Mouse (Mus musculus): ENCODE results near the gene Dgkh. TPM values are rescaled to one million over a fixed set of nuclear protein-coding genes. Genes with fewer than 3 reads are reported as not detected.
"Not testable (repeated sequence)": the region's sequence is repeated elsewhere in the genome, so short reads cannot be mapped to it uniquely, and the experiment has no call there.

The Dgkh gene
- polyA plus RNA-seq, 1 experiment from 2014 or later, result 2.6 TPM

GRCm38 (mm10) chr14:78748692-78749091, 16.1 kb upstream of the Dgkh start:
- Histone ChIP-seq H3K27ac (ENCODE audit: low read length) (no peak overlapping the region), H3K4me3 (ENCODE audit: low read depth, low read length) (no peak overlapping the region), H3K9ac (ENCODE audit: low read depth, low read length) (no peak overlapping the region), H3K27me3 (ENCODE audit: control insufficient read depth, insufficient read depth, low read depth, low read length) (no peaks in the 10 kb centered on the region), H3K36me3 (ENCODE audit: control insufficient read depth, insufficient read depth, low read length) (no peaks in the 10 kb centered on the region), H3K9me3 (replicated peaks; ENCODE audit: control insufficient read depth, low read length, poor library complexity, severe bottlenecking) (no peaks in the 10 kb centered on the region), H3K4me1 (ENCODE audit: control insufficient read depth, insufficient read depth, low read length) (no peaks in the 10 kb centered on the region), H3K4me2 (ENCODE audit: low read length) (no peak overlapping the region)
- no peak for ATAC-seq
- 96% methylated on average over 2 of the region's 2 CpGs for WGBS

- Histone ChIP-seq H3K9me3 (replicated peaks; ENCODE audit: control insufficient read depth, low read length, poor library complexity, severe bottlenecking) (no peaks in the 10 kb centered on the region), H3K4me1 (ENCODE audit: control insufficient read depth, insufficient read depth, low read length) (no peaks in the 10 kb centered on the region), H3K27ac (ENCODE audit: low read length) (no peak overlapping the region), H3K27me3 (ENCODE audit: control insufficient read depth, insufficient read depth, low read depth, low read length) (no peaks in the 10 kb centered on the region), H3K4me2 (ENCODE audit: low read length) (no peak overlapping the region), H3K9ac (ENCODE audit: low read depth, low read length) (no peak overlapping the region), H3K36me3 (ENCODE audit: control insufficient read depth, insufficient read depth, low read length) (no peaks in the 10 kb centered on the region), H3K4me3 (ENCODE audit: low read depth, low read length) (no peak overlapping the region)
- WGBS, result 49% methylated on average over 14 of the region's 14 CpGs
- no peak for ATAC-seq
These were observed 15.5 kb upstream of the Dgkh start for GRCm38 (mm10) chr14:78747969-78748651.

GRCm38 (mm10) chr14:78747454-78747853, 14.9 kb upstream of the Dgkh start:
- ATAC-seq, result no peak
- H3K9ac ChIP-seq (ENCODE audit: low read depth, low read length), result no peak overlapping the region
- no peaks in the 10 kb centered on the region for H3K9me3 ChIP-seq (replicated peaks; ENCODE audit: control insufficient read depth, low read length, poor library complexity, severe bottlenecking)
- H3K36me3 ChIP-seq (ENCODE audit: control insufficient read depth, insufficient read depth, low read length), result no peaks in the 10 kb centered on the region
- H3K4me2 ChIP-seq (ENCODE audit: low read length), result no peak overlapping the region
- H3K4me1 ChIP-seq (ENCODE audit: control insufficient read depth, insufficient read depth, low read length), result no peaks in the 10 kb centered on the region
- no peak overlapping the region for H3K27ac ChIP-seq (ENCODE audit: low read length)
- no peak overlapping the region for H3K4me3 ChIP-seq (ENCODE audit: low read depth, low read length)
- H3K27me3 ChIP-seq (ENCODE audit: control insufficient read depth, insufficient read depth, low read depth, low read length), result no peaks in the 10 kb centered on the region
- 86% methylated on average over 3 of the region's 3 CpGs for WGBS

- H3K9me3 ChIP-seq (replicated peaks; ENCODE audit: control insufficient read depth, low read length, poor library complexity, severe bottlenecking), result no peaks in the 10 kb centered on the region
- H3K4me2 ChIP-seq (ENCODE audit: low read length), result no peak overlapping the region
- no peak overlapping the region for H3K9ac ChIP-seq (ENCODE audit: low read depth, low read length)
- WGBS, result 65% methylated on average over 5 of the region's 5 CpGs
- no peak overlapping the region for H3K4me3 ChIP-seq (ENCODE audit: low read depth, low read length)
- H3K27me3 ChIP-seq (ENCODE audit: control insufficient read depth, insufficient read depth, low read depth, low read length), result peaks cover 2% of the 10 kb centered on the region; the same call in 1 of the 2 replicates
- peaks cover 6% of the 10 kb centered on the region; the same call in 1 of the 2 replicates for H3K4me1 ChIP-seq (ENCODE audit: control insufficient read depth, insufficient read depth, low read length)
- no peak overlapping the region for H3K27ac ChIP-seq (ENCODE audit: low read length)
- ATAC-seq, result no peak
- no peaks in the 10 kb centered on the region for H3K36me3 ChIP-seq (ENCODE audit: control insufficient read depth, insufficient read depth, low read length)
These were observed 2.0 kb upstream of the Dgkh start for GRCm38 (mm10) chr14:78734605-78735004.

- H3K36me3 ChIP-seq (ENCODE audit: control insufficient read depth, insufficient read depth, low read length); H3K4me2 ChIP-seq (ENCODE audit: low read length); H3K4me3 ChIP-seq (ENCODE audit: low read depth, low read length); H3K9me3 ChIP-seq (replicated peaks; ENCODE audit: control insufficient read depth, low read length, poor library complexity, severe bottlenecking); H3K27me3 ChIP-seq (ENCODE audit: control insufficient read depth, insufficient read depth, low read depth, low read length); H3K4me1 ChIP-seq (ENCODE audit: control insufficient read depth, insufficient read depth, low read length); H3K9ac ChIP-seq (ENCODE audit: low read depth, low read length); H3K27ac ChIP-seq (ENCODE audit: low read length); ATAC-seq: not testable (repeated sequence)
- 31% methylated on average over 5 of the region's 5 CpGs for WGBS
These were observed 1.6 kb upstream of the Dgkh start for GRCm38 (mm10) chr14:78734203-78734602.

GRCm38 (mm10) chr14:78733366-78734076, 945 bp upstream of the Dgkh start:
- no peaks in the 10 kb centered on the region for H3K36me3 ChIP-seq (ENCODE audit: control insufficient read depth, insufficient read depth, low read length)
- peaks cover 6% of the 10 kb centered on the region; the same call in 1 of the 2 replicates for H3K4me1 ChIP-seq (ENCODE audit: control insufficient read depth, insufficient read depth, low read length)
- peaks cover 2% of the 10 kb centered on the region; the same call in 1 of the 2 replicates for H3K27me3 ChIP-seq (ENCODE audit: control insufficient read depth, insufficient read depth, low read depth, low read length)
- peak overlapping the region; percentile 91 for H3K27ac ChIP-seq (ENCODE audit: low read length)
- H3K4me3 ChIP-seq (ENCODE audit: low read depth, low read length), result peak overlapping the region; percentile 85
- H3K9me3 ChIP-seq (replicated peaks; ENCODE audit: control insufficient read depth, low read length, poor library complexity, severe bottlenecking), result no peaks in the 10 kb centered on the region
- 14% methylated on average over 12 of the region's 12 CpGs for WGBS
- no peak for ATAC-seq
- H3K9ac ChIP-seq (ENCODE audit: low read depth, low read length), result peak overlapping the region; percentile 94
- H3K4me2 ChIP-seq (ENCODE audit: low read length), result peak overlapping the region; percentile 94

GRCm38 (mm10) chr14:78731852-78732616, 542 bp downstream of the Dgkh start:
- peak; percentile 64 for ATAC-seq

GRCm38 (mm10) chr14:78731240-78731639, 1.3 kb downstream of the Dgkh start:
- Histone ChIP-seq H3K9ac (ENCODE audit: low read depth, low read length) (no peak overlapping the region), H3K36me3 (ENCODE audit: control insufficient read depth, insufficient read depth, low read length) (no peaks in the 10 kb centered on the region), H3K4me1 (ENCODE audit: control insufficient read depth, insufficient read depth, low read length) (peaks cover 6% of the 10 kb centered on the region; the same call in 1 of the 2 replicates), H3K27me3 (ENCODE audit: control insufficient read depth, insufficient read depth, low read depth, low read length) (peaks cover 2% of the 10 kb centered on the region; the same call in 1 of the 2 replicates), H3K27ac (ENCODE audit: low read length) (no peak overlapping the region), H3K4me2 (ENCODE audit: low read length) (peak overlapping the region; percentile 94), H3K9me3 (replicated peaks; ENCODE audit: control insufficient read depth, low read length, poor library complexity, severe bottlenecking) (no peaks in the 10 kb centered on the region), H3K4me3 (ENCODE audit: low read depth, low read length) (peak overlapping the region; percentile 85)
- 5% methylated on average over 12 of the region's 12 CpGs for WGBS
- ATAC-seq, result no peak

More at GRCm38 (mm10) chr14:78731852-78732616, 542 bp downstream of the Dgkh start:
- peak overlapping the region; percentile 94 for H3K9ac ChIP-seq (ENCODE audit: low read depth, low read length)
- peak overlapping the region; percentile 91 for H3K27ac ChIP-seq (ENCODE audit: low read length)
- WGBS, result under 1% methylated on average over 51 of the region's 90 CpGs
- H3K4me3 ChIP-seq (ENCODE audit: low read depth, low read length), result peak overlapping the region; percentile 85
- H3K4me1 ChIP-seq (ENCODE audit: control insufficient read depth, insufficient read depth, low read length), result peaks cover 6% of the 10 kb centered on the region; the same call in 1 of the 2 replicates
- no peaks in the 10 kb centered on the region for H3K36me3 ChIP-seq (ENCODE audit: control insufficient read depth, insufficient read depth, low read length)
- H3K27me3 ChIP-seq (ENCODE audit: control insufficient read depth, insufficient read depth, low read depth, low read length), result peaks cover 2% of the 10 kb centered on the region; the same call in 1 of the 2 replicates
- H3K4me2 ChIP-seq (ENCODE audit: low read length), result peak overlapping the region; percentile 94
- H3K9me3 ChIP-seq (replicated peaks; ENCODE audit: control insufficient read depth, low read length, poor library complexity, severe bottlenecking), result no peaks in the 10 kb centered on the region
